Mouse (Mus musculus) liver, embryonic 11.5 days (tissue): ENCODE measurements around the gene Phf13. TPM values are rescaled to one million over a fixed set of nuclear protein-coding genes. Genes with fewer than 3 reads are reported as not detected.

Experiments used
- ATAC-seq: fragments of 200-750 bp; cut with Nextera tagmentation; replicated peaks from 2 replicates; pipeline ENCODE4 v1.8.0; 2017; ENCODE audit warnings: moderate number of reproducible peaks, mild to moderate bottlenecking, moderate TSS enrichment, moderate library complexity; ENCODE audit not compliant: low FRiP score
- DNase-seq: peaks from one replicate; pipeline ENCODE4 v3.0.0-alpha.2; 2017; ENCODE audit warnings: low spot score
- H3K27ac ChIP-seq: fragments of 300-500 bp; sonication (generic); 2 replicates; pipeline ENCODE4 v1.5.1; 2014; ENCODE audit warnings: mild to moderate bottlenecking, low read depth, low read length, control low read depth
- H3K27me3 ChIP-seq: fragments of 300-500 bp; sonication (generic); replicated peaks from 2 replicates; pipeline ENCODE4 v1.6.1; 2014; ENCODE audit warnings: low read length, mixed read lengths; ENCODE audit not compliant: control insufficient read depth, insufficient read depth
- H3K36me3 ChIP-seq: fragments of 300-500 bp; sonication (generic); 2 replicates; pipeline ENCODE4 v1.6.1; 2014; ENCODE audit warnings: mild to moderate bottlenecking, low read length, moderate library complexity, mixed read lengths; ENCODE audit not compliant: control insufficient read depth, insufficient read depth
- H3K4me1 ChIP-seq: fragments of 300-500 bp; sonication (generic); replicated peaks from 2 replicates; pipeline ENCODE4 v1.6.1; 2014; ENCODE audit warnings: low read length, mixed read lengths; ENCODE audit not compliant: control insufficient read depth, insufficient read depth
- H3K4me2 ChIP-seq: fragments of 300-500 bp; sonication (generic); 2 replicates; pipeline ENCODE4 v1.6.1; 2014; ENCODE audit warnings: mild to moderate bottlenecking, control low read depth, moderate library complexity
- H3K4me3 ChIP-seq: fragments of 300-500 bp; sonication (generic); 2 replicates; pipeline ENCODE4 v1.5.1; 2014; ENCODE audit warnings: low read depth, low read length, control low read depth
- H3K9ac ChIP-seq: fragments of 300-500 bp; sonication (generic); 2 replicates; pipeline ENCODE4 v1.6.1; 2014; ENCODE audit warnings: low read depth, low read length, control low read depth
- H3K9me3 ChIP-seq: fragments of 300-500 bp; sonication (generic); 2 replicates; pipeline ENCODE4 v1.6.1; 2016; ENCODE audit warnings: low read length, inconsistent platforms, mixed read lengths; ENCODE audit not compliant: control insufficient read depth
- WGBS: fragments of 180-500 bp; shearing (Covaris S2); extraction: QIAGEN DNeasy Blood & Tissue Kit; methylation state at CpG from one replicate; pipeline ENCODE4 v1.1.7; 2014; 5-methylcytosine and 5-hydroxymethylcytosine counted together
- polyA plus RNA-seq: library from polyadenylated mRNA; unstranded; fragments of >200 nt; fragmentation: Nextera tagmentation; extraction: Ambion mirVana; gene quantifications from 2 replicates; pipeline ENCODE4 v1.2.1, GENCODE M21; 2014

Phf13 gene
- polyA plus RNA-seq, 1 experiment from 2014 or later: 15.5 TPM

DNA sequence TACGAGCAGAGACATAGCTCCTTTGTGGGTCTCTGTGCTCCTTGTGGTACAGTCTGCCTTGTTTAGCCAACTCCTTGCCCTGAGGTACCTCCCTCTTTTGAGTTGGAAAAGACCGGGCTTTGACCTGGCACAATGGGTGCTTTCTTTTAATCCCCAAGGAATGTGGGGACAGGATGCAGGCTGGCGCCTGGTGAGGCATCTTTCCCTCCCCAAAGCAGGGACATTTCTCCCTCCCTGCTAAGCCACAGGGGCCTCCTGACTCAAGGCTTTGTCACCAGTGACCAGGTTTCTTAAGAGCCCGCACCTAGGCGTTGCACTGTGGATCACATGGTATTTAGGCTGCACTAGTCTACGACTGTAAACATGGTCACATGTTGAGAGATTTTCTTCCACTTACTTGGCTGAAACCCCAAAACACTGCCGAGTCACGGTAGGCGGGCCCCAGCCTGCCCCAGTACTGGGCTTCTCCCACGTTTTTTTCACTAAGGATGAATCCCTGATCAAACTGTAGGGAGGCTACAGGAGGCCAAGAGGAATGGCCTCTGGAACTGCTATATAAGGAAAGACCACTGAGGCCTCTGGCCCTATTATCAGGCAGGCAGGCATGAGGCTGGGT lies 14.1 kb upstream of the Phf13 start:
- peak overlapping the region; percentile 84 for H3K9ac ChIP-seq
- peaks cover 18% of the 10 kb centered on the region for H3K36me3 ChIP-seq
- H3K27me3 ChIP-seq: peaks cover 4% of the 10 kb centered on the region
- H3K4me1 ChIP-seq: peaks cover 28% of the 10 kb centered on the region
- DNase-seq (peak; percentile 48), ATAC-seq (peak; percentile 35)
- H3K9me3 ChIP-seq: no peaks in the 10 kb centered on the region
- 2% methylated on average over 10 of the region's 10 CpGs for WGBS
- H3K27ac ChIP-seq: peak overlapping the region; percentile 70
- peak overlapping the region; percentile 82 for H3K4me3 ChIP-seq
- peak overlapping the region; percentile 100 for H3K4me2 ChIP-seq

GRCm38 (mm10) chr4:152009076-152010051 lies 13.3 kb upstream of the Phf13 start:
- peaks cover 28% of the 10 kb centered on the region for H3K4me1 ChIP-seq
- H3K9ac ChIP-seq: peak overlapping the region; percentile 84
- peak overlapping the region; percentile 80 for H3K27ac ChIP-seq
- H3K9me3 ChIP-seq: no peaks in the 10 kb centered on the region
- peak overlapping the region; percentile 100 for H3K4me2 ChIP-seq
- H3K36me3 ChIP-seq: peaks cover 12% of the 10 kb centered on the region; the same call in 1 of the 2 replicates
- ATAC-seq: peak; percentile 69
- peak overlapping the region; percentile 82 for H3K4me3 ChIP-seq
- peak; percentile 50 for DNase-seq
- under 1% methylated on average over 105 of the region's 115 CpGs for WGBS
- H3K27me3 ChIP-seq: peaks cover 4% of the 10 kb centered on the region

DNA sequence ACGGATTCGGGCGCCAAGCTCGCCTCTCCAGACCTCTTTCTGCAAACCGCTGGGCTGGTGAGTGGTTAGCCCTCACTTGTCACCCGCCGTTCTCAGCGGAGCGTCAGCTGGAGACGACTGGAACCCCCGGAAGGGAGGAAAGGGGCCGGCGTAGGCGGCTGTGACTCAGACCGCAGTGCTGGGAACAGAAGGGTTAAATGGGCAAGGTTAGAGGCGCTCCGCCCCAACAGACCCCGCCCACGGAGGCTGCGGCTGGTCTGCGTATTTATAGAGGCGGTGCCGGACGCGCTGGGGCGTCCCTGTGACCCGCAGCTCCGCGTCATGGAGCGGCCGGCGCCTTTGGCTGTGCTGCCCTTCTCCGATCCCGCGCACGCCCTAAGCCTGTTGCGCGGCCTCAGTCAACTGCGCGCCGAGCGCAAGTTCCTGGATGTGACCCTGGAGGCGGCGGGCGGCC lies 12.6 kb upstream of the Phf13 start, which contains the start of gene Klhl21:
TSS of gene Klhl21 (plus strand) at position 182 of the 454 bp plus-strand sequence.
- Histone ChIP-seq H3K9me3 (no peaks in the 10 kb centered on the region), H3K27me3 (peaks cover 4% of the 10 kb centered on the region), H3K4me2 (peak within 1 kb of the TSS; percentile 100), H3K4me3 (peak within 1 kb of the TSS; percentile 82), H3K36me3 (peaks cover 9% of the 10 kb centered on the region; the same call in 1 of the 2 replicates), H3K27ac (peak within 1 kb of the TSS; percentile 80), H3K9ac (peak within 1 kb of the TSS; percentile 84), H3K4me1 (peaks cover 28% of the 10 kb centered on the region)
- peak; percentile 95 for DNase-seq
- ATAC-seq: peak; percentile 88
- under 1% methylated on average over 45 of the region's 45 CpGs for WGBS

GRCm38 (mm10) chr4:152008148-152008500 lies 12.1 kb upstream of the Phf13 start:
- Histone ChIP-seq H3K27ac (no peak overlapping the region; the same call in 1 of the 2 replicates), H3K4me1 (peaks cover 28% of the 10 kb centered on the region)
- WGBS: 2% methylated on average over 14 of the region's 14 CpGs

DNA sequence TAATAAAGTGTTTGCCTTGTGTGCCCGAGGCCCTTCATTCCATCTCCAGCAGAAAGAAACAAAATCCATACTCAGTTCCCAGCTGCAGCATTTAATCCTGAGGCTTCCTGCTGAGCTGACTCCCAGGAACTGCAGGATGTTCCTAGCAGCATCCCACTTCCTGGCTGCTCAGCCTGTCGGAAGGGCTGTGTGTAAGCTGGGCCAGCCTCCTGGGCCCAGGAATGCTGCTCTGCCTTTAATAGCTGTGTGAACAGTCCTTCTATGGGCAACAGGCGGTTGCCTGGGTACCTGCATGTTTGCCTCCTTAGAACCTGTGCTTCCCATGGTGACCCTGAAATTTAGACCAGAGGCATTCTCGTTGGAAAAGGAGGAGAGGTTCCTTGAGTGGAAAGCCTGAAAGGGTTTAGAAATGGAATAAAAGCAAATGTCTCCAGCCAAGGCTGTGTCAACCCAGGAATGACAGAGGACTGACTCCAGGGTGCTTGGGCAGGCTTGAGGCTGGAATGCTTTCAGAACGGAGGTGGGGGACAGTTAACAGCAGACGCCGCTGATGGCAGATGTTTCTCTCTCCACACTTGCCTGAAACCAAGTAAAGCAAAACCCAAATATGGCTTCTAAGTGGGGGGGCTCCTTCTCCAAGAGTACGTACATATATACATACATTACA lies 11.6 kb upstream of the Phf13 start:
- peak overlapping the region; percentile 100 for H3K4me2 ChIP-seq
- peaks cover 28% of the 10 kb centered on the region for H3K4me1 ChIP-seq
- peak overlapping the region; percentile 84 for H3K9ac ChIP-seq
- peaks cover 4% of the 10 kb centered on the region for H3K27me3 ChIP-seq
- ATAC-seq: no peak
- no peak for DNase-seq
- H3K27ac ChIP-seq: no peak overlapping the region
- peak overlapping the region; percentile 82 for H3K4me3 ChIP-seq
- peaks cover 3% of the 10 kb centered on the region; the same call in 1 of the 2 replicates for H3K36me3 ChIP-seq
- 19% methylated on average over 8 of the region's 8 CpGs for WGBS
- H3K9me3 ChIP-seq: no peaks in the 10 kb centered on the region

More at GRCm38 (mm10) chr4:152008148-152008500, 12.1 kb upstream of the Phf13 start:
- ATAC-seq (no peak), DNase-seq (peak; percentile 49)
- H3K36me3 ChIP-seq: peaks cover 8% of the 10 kb centered on the region; the same call in 1 of the 2 replicates
- H3K9me3 ChIP-seq: no peaks in the 10 kb centered on the region
- H3K27me3 ChIP-seq: peaks cover 4% of the 10 kb centered on the region
- H3K4me3 ChIP-seq: peak overlapping the region; percentile 82
- H3K9ac ChIP-seq: peak overlapping the region; percentile 84
- H3K4me2 ChIP-seq: peak overlapping the region; percentile 100

DNA sequence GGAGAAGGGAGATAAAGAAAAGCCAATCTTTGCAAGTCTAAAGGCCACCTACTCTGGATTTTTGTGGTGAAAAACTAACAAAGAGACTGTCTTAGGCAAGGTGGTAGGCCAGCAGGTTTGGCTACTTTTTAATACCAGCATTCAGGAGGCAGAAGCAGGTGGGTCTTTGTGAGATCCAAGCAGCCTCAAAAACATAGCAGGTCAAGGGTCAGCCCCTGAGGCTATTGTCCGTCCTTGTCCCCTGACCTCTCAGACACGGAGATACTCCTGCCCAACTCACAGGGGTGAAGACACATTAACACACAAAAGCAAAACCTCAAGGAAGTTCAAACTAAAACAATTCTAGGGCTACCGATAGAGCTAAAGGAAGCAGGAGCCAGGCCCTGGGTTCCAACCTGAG lies 10.8 kb upstream of the Phf13 start:
- H3K9ac ChIP-seq: no peak overlapping the region
- no peak overlapping the region for H3K4me2 ChIP-seq
- no peak overlapping the region for H3K4me3 ChIP-seq
- DNase-seq: no peak
- H3K4me1 ChIP-seq: peaks cover 27% of the 10 kb centered on the region
- WGBS: 42% methylated on average over 3 of the region's 3 CpGs
- H3K27ac ChIP-seq: no peak overlapping the region
- no peak for ATAC-seq
- H3K9me3 ChIP-seq: no peaks in the 10 kb centered on the region
- H3K27me3 ChIP-seq: peaks cover 4% of the 10 kb centered on the region
- H3K36me3 ChIP-seq: no peaks in the 10 kb centered on the region

DNA sequence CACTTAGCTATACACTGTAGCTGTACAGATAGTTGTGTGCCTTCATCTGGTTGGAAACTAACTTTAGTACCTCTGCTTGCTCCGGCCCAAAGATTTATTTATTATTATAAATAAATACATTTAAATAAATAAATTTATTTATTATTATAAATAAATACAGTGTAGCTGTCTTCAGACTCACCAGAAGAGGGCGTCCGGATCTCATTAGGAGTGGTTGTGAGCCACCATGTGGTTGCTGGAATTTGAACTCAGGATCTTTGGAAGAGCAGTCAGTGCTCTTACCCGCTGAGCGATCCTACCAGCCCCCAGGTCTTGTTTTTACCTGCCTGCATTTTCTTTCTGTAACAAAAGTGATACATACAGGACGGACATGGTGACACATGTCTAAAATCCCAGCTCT lies 10.1 kb upstream of the Phf13 start:
- Histone ChIP-seq H3K27ac (no peak overlapping the region), H3K4me2 (no peak overlapping the region), H3K9ac (no peak overlapping the region), H3K36me3 (no peaks in the 10 kb centered on the region), H3K4me1 (peaks cover 20% of the 10 kb centered on the region), H3K4me3 (no peak overlapping the region), H3K9me3 (no peaks in the 10 kb centered on the region), H3K27me3 (peaks cover 4% of the 10 kb centered on the region)
- no peak for DNase-seq
- 66% methylated on average over 6 of the region's 6 CpGs for WGBS
- no peak for ATAC-seq

GRCm38 (mm10) chr4:152002063-152002462 lies 6.0 kb upstream of the Phf13 start:
- Histone ChIP-seq H3K27me3 (no peaks in the 10 kb centered on the region), H3K9me3 (no peaks in the 10 kb centered on the region), H3K36me3 (no peaks in the 10 kb centered on the region), H3K9ac (no peak overlapping the region), H3K4me2 (no peak overlapping the region), H3K4me1 (peaks cover 7% of the 10 kb centered on the region; the same call in 1 of the 2 replicates), H3K27ac (no peak overlapping the region), H3K4me3 (no peak overlapping the region)
- DNase-seq (no peak), ATAC-seq (no peak)
- 87% methylated on average over 3 of the region's 3 CpGs for WGBS
